Mouse (Mus musculus) olfactory bulb, adult 2 months (tissue): Measurements from ENCODE around the gene Atg5. TPM values are rescaled to one million over a fixed set of nuclear protein-coding genes. Genes with fewer than 3 reads are reported as not detected.

ENCODE experiments used
- H3K27ac ChIP-seq: fragments of 200-500 bp; 2 replicates; pipeline ENCODE4 v1.5.1; 2012; ENCODE audit warnings: low read depth, low read length; ENCODE audit not compliant: insufficient read depth
- H3K4me1 ChIP-seq: fragments of 200-500 bp; 2 replicates; pipeline ENCODE4 v1.6.1; 2012; ENCODE audit warnings: low read length; ENCODE audit not compliant: control insufficient read depth, insufficient read depth
- H3K4me3 ChIP-seq: fragments of 200-500 bp; 2 replicates; pipeline ENCODE4 v1.5.1; 2012; ENCODE audit warnings: mild to moderate bottlenecking, low read depth, low read length, moderate library complexity; ENCODE audit not compliant: insufficient read depth
- CTCF ChIP-seq: fragments of 200-500 bp; IDR thresholded peaks from 2 replicates; pipeline ENCODE4 v1.5.1; 2012; ENCODE audit warnings: low read depth, mild to moderate bottlenecking, low read length, moderate library complexity; ENCODE audit not compliant: insufficient read depth
- POLR2A ChIP-seq: fragments of 200-500 bp; IDR thresholded peaks from 2 replicates; pipeline ENCODE4 v1.6.1; 2012; ENCODE audit warnings: mild to moderate bottlenecking, low read depth, low read length, moderate library complexity; ENCODE audit not compliant: insufficient read depth
- WGBS: fragments of 180-500 bp; shearing (Covaris S2); methylation state at CpG from one replicate; pipeline ENCODE4 v1.1.7; 2018; 5-methylcytosine and 5-hydroxymethylcytosine counted together
- polyA plus RNA-seq: library from polyadenylated mRNA; stranded (reverse); fragments of >200 nt; gene quantifications from 2 replicates; pipeline ENCODE4 v1.2.4, GENCODE M21; 2012; ENCODE audit warnings: low replicate concordance; ENCODE audit not compliant: missing spikeins, insufficient read depth, insufficient read length

Gene Atg5
- polyA plus RNA-seq, 1 experiment = not detected

DNA sequence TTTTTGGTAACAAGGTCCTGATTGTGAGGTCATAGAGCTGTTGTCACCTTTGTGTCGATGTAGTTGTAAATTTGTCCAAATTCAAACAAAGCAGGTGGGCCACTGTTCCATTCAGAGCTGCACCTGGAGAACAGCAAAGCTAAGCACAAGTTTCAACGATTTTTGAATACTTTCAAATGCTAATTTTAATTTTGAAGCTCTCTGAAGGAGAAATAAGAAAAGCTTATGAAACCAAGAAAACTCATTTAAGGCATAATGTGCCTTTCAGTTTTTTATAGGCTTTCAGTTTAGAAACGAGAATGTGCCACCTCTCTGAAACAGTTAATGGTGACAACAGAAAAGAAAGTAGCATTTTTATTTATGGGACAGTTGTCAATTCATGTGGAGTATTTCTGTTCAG lies 36.7 kb downstream of the Atg5 start:
- Histone ChIP-seq H3K4me1 (no peaks in the 10 kb centered on the region), H3K4me3 (no peak overlapping the region), H3K27ac (no peak overlapping the region)
- TF ChIP-seq POLR2A (no peak), CTCF (no peak)
- WGBS = 60% methylated on average over 3 of the region's 3 CpGs

DNA sequence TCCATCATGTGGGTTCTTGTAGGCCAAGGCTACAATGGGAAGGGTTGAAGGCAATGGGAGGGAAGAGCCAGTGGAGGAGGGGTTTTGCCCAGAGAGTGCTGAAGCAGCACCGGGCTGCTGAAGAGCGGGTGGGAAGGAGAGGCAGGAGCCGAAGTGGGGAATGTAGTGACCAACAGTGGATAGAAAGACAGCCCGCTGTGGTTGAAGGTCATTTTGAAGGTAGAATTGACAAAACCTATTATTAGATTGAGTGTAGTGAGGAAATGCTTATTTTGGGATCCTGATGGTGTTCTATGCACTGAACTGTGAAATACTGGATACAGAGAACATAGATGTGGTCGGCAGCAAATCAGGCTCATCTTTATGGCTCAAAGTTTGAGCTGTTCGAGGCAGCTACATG lies 38.1 kb downstream of the Atg5 start:
- WGBS = 95% methylated on average over 6 of the region's 6 CpGs
- no peak overlapping the region for H3K4me3 ChIP-seq
- TF ChIP-seq POLR2A (no peak), CTCF (no peak)
- H3K27ac ChIP-seq = no peak overlapping the region
- no peaks in the 10 kb centered on the region for H3K4me1 ChIP-seq

DNA sequence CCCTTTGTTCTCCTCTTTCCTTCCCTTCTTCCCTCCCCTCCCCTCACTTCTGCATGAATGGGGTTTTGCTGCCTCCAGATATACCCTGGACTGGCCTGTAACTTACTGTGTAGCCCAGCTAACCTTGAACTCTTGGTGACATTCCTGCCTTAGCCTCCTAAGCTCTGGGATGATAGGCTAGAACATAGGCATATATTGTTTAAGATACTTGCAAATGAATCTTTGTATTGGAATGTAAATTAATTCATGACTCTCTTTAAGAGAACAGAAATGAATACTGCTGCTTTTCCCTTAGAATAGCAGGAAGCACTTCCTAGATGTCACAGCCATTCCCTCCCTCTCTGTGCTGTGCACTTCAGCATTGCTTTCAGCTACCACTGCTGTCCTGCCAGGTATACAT lies 40.1 kb downstream of the Atg5 start:
- Histone ChIP-seq H3K27ac (no peak overlapping the region), H3K4me3 (no peak overlapping the region), H3K4me1 (no peaks in the 10 kb centered on the region)
- TF ChIP-seq CTCF = no peak
- no peak for TF ChIP-seq POLR2A

DNA sequence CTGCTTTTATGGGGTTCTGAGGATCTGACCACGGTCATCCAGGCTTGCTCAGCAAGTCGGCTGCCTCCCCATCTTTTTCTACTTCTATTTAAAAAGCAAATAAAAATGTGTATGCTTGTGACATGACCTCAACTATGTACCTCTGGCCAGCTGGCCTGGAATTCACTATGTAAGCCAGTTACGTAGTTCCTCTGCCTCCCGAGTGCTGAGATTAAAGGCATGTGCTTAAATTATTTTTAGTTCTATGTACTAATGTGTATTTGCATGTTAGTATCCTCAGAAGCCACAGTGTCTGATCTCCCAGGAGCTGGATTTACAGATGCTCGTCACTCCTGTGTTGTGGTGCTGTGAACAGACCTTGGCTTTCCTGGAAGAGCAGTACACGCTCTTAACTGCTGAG lies 41.1 kb downstream of the Atg5 start:
- 89% methylated on average over 6 of the region's 6 CpGs for WGBS
- no peak overlapping the region for H3K27ac ChIP-seq
- H3K4me1 ChIP-seq = no peaks in the 10 kb centered on the region
- no peak overlapping the region for H3K4me3 ChIP-seq
- TF ChIP-seq CTCF (no peak), POLR2A (no peak)

DNA sequence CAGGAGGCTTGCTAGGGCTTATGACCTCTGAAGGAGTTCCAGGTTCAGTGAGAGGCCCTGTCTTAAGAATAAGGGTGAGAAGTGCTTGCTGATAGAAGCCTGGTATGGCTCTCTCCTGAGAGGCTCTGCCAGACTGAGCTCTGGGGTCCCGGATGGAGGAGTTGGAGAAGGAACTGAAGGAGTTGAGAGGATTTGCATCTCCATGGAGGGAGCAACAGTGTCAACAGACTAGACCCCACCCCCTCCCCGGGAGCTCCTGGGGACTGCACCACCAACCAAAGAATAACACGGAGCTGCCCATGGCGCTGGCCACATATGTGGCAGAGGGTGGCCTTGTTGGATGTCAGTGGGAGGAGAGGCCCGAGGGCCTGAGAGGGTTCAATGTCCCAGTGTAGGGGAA lies 47.1 kb downstream of the Atg5 start:
- 57% methylated on average over 5 of the region's 5 CpGs for WGBS
- no peak for TF ChIP-seq CTCF
- no peak for TF ChIP-seq POLR2A
- Histone ChIP-seq H3K4me1 (no peaks in the 10 kb centered on the region), H3K4me3 (no peak overlapping the region), H3K27ac (no peak overlapping the region)

DNA sequence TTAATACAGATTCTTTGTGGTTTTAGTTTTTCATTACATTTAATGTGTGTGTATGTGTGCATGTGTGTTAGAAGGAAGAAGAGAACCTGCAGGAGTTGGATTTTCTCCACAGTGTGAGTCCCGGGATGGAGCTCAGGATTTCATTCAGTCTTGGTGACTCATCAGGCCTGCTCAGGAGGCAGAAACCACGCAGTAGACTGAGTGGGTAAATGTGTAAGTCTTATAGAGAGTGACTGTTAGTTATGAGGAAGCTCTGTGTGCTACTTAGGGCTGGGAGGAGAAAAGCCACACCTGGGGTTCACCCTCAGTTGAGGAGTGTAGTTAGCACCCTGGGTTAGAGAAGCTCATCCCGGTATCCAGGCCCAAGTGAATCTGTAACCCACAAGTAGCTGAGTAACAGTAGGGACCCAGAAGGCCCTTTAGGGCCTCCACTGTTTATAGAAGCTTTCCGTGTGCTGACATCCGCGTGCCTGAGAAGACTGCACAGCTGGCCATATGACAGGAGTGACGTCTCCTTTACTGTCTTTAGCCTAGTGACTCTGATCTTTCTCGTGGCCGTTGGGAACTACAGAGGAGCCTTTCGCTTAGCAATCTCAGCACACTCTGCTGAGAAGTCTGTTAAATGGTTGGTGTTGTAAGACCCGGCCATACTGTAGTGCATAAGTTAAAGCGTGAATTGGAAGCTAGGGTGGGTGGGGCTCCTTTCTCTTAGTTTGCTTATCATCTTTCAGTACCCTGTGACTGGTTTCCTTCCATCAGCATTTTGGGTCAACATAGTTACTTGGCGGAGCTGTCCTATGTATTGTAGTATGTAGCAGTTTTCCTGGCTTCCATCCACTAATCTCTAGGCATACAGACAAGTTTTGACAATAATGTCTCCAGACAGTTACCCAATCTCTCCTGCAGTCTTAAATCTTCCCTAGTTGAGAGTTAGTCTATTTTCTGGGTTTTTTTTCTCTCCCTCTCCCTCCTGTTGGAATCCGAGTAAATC lies 48.4 kb downstream of the Atg5 start:
- Histone ChIP-seq H3K27ac (no peak overlapping the region), H3K4me3 (no peak overlapping the region), H3K4me1 (no peaks in the 10 kb centered on the region)
- WGBS = 79% methylated on average over 14 of the region's 14 CpGs
- TF ChIP-seq CTCF (no peak), POLR2A (no peak)

DNA sequence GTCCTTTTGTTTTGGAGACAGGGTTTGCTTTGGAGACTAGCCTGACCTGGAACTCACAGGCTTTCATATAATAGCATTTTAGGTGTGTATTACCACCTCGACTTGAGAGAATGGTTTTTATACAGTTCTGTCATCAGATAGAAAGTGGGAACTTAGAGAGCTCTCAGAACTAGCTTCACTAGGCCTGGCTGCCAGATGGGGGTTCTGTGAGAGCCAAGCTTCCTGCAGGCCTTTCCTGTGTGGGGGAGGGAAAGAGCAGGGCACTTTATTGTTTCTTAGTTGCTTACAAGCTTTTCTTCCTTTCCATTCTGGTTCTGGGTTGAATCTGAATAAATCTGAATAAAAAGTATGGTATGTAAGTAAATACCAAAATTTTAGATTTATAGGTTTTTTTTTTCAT lies 54.0 kb downstream of the Atg5 start:
- WGBS = 71% methylated on average over 1 of the region's 1 CpGs
- Histone ChIP-seq H3K27ac (no peak overlapping the region), H3K4me3 (no peak overlapping the region), H3K4me1 (peaks cover 3% of the 10 kb centered on the region)
- TF ChIP-seq POLR2A (no peak), CTCF (no peak)

DNA sequence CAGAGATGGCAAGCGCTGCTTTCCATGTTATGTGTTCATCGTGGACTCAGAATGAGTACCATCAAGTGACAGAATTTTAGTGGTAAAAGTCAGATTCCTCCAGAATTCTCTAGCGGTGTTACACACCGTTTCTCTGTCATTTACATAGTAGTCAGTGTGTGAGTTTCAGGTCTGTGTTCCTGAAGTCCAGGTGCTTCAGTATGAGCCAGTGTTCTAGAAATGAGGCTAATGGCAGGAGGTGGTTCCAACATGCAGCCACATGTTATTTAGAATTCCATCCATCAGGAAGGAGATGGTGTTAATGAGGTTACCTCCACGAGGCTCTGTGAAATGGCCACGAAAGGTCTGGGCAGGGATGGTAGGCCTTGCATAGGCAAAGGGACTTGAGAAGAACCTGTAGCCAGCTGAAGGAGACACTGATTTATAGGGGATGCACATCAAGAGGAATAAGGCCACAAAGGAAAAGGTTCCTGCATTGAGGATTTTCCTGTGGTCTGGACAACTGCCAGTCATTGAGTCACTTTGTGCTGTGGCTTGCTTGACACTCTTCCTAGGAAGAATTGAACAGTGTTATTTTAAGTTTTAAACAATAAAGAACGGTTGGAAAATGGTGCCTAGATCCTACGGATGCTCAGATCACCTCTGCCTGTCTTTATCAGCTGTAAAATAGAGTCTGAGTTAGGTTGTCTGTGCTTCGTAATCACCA lies 55.1 kb downstream of the Atg5 start:
- H3K4me3 ChIP-seq = no peak overlapping the region
- H3K27ac ChIP-seq = no peak overlapping the region
- H3K4me1 ChIP-seq = peaks cover 3% of the 10 kb centered on the region
- WGBS = 88% methylated on average over 9 of the region's 9 CpGs
- TF ChIP-seq POLR2A = no peak
- TF ChIP-seq CTCF = no peak

DNA sequence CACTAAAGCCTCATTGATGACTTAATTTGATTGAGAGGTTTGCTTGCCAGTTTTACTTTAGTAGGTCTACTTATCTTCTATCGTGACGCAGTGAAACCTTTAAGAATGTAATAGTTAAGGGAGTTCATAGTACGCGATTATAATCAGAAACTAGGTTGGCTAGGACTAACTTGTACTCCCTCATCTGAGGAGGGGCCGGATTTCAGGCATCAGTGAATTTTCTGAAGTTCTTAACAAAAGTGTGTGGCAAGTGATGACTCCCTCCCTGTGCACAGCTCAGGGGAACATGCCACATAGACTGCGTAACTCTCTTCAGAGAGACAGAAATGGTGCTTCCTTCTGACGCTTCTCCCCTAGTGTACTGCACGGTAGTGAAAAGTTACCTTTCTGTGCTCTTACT lies 55.7 kb downstream of the Atg5 start:
- Histone ChIP-seq H3K4me1 (peaks cover 3% of the 10 kb centered on the region), H3K27ac (no peak overlapping the region), H3K4me3 (no peak overlapping the region)
- WGBS = 90% methylated on average over 8 of the region's 8 CpGs
- TF ChIP-seq POLR2A (no peak), CTCF (no peak)
